Mouse (Mus musculus) right cerebral cortex, postnatal 36 days (tissue): ENCODE measurements around the gene Cel.

Source experiments
- DNase-seq, 2 experiments: peaks; one replicate each; pipeline ENCODE4 v3.0.0; 2022; ENCODE audit warnings: low spot score in 2 of 2, mixed read lengths in 1 of 2

Cel gene

DNA sequence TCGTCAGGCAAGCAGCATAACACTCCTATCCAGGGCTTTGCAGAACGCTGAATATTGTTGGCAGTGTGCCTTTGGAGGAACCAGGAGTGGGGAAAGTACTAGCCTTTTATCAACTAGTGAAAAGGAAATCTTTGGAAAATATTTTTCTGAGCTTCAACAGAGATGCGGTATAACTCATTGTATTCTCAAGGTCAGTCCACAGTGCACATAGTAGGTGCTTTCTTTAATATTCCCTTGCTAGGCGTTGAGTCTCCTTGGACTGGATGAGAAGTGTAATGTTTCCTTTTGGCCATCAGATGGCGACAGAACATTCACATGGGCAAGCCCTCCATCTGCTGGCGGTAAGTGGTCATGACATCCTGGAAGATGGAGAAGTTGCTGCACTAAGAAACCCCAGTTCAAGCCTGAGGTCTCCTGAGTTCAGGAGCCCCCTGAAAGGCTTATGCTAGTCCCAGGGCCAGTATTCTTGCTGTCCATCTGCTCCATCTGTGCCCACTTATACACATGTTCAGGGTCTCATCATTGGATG, 21.9 kb upstream of the Cel start:
- DNase-seq, result peak; percentile 53 to 57

DNA sequence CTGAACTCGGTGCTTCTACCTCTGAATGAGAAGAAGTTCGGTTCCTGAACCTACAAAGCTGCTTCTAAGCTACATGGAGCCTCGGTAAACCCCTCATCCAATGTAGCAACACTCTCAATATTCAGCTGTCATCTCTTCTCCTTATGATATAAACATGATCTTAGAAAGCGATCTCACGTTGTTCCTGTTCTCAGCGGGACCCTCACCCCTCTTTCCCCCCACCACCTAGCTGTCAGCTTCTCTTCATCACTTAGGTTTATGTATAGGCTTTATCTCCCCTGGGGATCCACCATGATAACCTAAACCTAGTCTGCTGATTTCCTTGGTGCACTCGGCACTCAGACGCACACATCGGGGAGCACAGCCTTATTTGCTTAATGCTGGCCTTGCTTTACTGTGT, 20.4 kb upstream of the Cel start, which contains the start of gene Gtf3c5:
Gene Gtf3c5 (minus strand): TSS at position 101 of the 400 bp plus-strand sequence.
- no peak for DNase-seq

DNA sequence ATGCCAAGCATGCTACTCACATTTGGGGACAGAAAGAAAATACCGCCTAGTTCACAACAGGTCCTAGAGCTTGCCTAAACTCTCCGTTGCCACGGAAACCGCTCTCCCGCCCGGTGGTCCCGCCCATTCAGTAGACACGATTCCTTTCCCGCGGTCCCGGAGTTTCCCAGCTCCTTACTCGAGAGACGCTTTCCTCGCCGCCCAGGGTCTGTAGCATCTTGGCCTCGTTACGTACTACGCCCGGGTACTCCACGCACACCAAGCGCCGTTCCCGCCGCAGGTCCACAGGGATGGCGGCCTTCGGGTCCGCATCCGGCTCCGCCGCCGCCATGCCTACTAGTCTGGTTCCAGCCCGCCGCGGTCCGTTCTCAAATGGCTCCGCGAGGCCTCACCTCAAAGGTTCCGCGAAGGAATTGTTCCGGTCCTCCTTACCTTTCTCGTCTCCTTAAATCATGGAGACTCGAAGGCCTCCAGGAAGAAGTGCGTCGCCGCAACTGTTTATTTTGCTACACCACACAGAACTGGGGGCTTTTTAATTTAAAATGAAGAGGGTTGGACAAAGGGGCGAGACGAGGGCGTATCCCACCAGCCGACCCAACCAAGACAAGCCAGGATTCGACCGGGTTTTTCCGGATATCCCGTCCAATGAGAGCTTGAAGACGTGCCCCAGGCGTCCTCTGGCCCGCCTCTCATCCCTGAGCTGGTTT, 19.6 kb upstream of the Cel start:
- peak; percentile 79 to 81 for DNase-seq

GRCm38 (mm10) chr2:28578003-28578402, 14.8 kb upstream of the Cel start:
- no peak for DNase-seq

DNA sequence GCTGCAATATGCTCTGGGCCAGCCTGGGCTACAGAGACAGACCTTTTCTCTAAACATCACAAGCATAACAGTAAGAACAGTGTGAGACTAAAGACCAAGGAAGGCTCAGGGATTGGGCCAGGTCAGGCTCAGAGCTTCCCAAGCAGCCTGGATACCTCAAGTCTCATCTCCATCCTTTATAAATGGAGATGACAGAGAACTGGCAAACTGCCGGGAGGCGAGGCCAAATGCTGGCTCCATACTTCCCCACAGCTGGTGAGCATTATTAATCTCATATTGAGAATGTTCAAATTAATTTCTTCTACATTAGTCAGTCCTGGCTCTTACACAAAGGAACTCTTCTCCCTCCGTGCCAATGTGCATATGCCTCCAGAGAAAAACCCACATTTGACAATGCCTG, 13.6 kb upstream of the Cel start:
- no peak for DNase-seq

GRCm38 (mm10) chr2:28575341-28575740, 12.1 kb upstream of the Cel start:
- DNase-seq, result no peak

DNA sequence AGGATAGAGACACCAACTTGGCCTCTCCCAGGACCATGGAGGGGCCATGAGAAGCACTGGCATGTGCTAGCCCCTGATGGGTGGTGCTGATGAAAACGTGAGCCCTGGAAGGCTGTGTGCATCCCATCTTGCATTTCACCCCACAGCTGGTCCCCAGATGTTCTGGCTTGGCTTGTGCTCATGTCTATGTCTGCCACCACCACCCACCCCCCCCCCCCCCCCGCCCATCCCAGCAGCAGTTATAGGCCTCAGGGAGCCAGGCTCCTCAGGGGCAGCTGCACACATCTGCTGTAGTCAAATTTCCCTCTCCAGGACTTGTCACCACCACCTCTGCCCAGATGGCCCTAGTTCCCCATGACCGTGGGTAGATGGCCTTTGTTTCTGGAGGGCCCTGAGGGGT, 6.7 kb upstream of the Cel start:
- no peak for DNase-seq

DNA sequence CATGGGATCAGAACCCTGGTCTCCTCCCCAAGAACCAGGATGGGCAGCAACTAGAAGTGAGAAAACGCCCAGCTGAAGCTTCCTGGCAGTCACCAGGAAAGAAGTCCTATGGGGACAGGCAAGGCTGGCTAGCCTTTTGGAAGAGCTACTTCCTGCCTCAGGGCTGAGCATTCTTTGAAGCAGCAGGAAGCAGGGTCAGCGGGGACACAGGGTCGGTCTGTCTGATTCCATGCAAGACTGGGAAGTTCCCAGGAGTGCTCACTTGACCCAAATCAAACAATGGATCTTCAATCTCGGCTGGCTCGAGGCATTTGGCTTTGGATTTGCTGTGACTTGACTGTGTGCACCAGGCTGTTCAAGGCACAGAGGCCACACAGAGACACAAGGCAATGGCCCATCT, 3.3 kb upstream of the Cel start:
- no peak for DNase-seq

GRCm38 (mm10) chr2:28564380-28564779, 1.2 kb upstream of the Cel start:
- DNase-seq, result no peak

GRCm38 (mm10) chr2:28563830-28564229, 627 bp upstream of the Cel start:
- no peak for DNase-seq

DNA sequence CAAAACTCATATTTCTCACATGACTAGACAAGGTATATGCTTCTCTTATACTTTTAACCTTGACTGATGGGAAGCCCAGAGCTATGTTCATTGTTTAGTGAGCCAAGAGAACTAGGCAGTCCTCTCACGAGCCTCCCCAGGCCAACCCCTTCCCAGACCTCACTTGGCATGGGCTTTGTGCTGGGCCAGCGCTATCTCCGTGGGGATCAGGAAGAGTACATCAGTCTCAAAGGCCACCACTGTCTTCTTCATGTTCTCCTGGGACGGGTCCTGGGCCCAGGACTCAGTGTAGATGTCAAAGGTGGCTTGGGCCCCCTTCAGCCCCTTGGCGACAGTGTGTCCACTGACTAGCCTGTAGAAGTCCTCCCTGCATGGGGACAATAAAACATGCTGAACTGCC, 5.8 kb downstream of the Cel start:
- no peak for DNase-seq

GRCm38 (mm10) chr2:28552301-28552700, 10.9 kb downstream of the Cel start:
- DNase-seq, result no peak

- no peak for DNase-seq
Observed at GRCm38 (mm10) chr2:28549157-28549556, 14.0 kb downstream of the Cel start.

- DNase-seq, result peak; percentile 56 to 66
Observed at GRCm38 (mm10) chr2:28547237-28548172, 15.7 kb downstream of the Cel start.

DNA sequence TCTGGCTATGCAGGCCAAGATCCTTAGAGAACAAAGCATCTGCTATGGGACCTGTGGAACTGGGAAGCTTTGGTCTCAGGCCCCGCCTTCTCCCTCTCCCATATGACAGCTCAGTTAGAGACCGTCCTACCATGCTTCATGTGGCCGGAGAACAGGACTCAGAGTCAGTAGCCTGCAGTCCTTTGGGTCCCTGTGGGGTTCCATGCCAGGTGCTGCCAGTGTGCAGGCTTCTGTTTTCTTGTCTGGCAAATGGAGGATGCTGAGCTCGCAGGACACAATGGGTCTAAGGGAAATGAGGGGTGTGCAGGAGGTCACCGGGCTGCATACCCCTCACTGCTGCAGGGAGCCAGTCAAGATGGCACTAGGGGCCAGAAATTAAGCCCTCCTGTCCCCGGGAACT, 16.6 kb downstream of the Cel start:
- no peak for DNase-seq

GRCm38 (mm10) chr2:28545976-28546375, 17.2 kb downstream of the Cel start:
- no peak for DNase-seq

DNA sequence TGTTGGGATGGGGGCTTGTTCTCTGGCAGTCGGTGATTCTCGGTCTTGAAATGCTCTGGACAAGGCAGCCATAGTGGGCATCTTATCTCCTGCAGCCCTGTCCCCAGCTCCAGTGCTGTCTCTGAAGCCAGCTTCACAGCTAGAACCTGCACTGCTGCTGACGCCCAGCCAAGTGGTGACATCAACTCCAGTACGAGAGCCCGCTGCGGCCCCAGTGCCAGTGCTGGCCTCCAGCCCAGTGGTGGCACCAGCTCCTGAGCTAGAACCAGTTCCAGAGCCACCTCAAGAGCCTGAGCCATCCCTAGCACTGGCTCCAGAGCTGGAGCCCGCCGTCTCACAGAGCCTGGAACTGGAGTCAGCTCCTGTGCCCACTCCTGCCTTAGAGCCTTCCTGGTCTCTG, 19.3 kb downstream of the Cel start:
- DNase-seq, result no peak

GRCm38 (mm10) chr2:28540587-28541227, 22.5 kb downstream of the Cel start:
- no peak for DNase-seq

DNA sequence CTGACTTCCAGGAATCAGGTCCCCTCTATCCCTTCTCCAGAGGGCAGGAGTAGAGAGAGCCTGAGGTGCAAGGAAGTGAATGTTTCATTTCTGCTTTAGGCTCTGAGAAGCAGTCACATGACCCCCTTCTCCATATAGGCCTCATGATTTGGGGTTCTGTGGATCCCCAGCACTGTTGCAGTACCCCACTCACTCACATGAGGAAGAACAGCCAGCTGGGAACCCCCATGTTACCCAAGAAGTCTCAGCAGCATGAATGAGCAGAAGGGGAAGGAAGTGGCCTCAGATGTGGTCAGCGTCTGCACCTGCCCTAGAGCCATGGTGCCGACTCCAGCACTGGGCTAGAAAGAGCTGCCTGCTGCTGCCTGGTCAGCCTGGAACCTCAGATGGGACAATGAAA, 23.3 kb downstream of the Cel start:
- no peak for DNase-seq

DNA sequence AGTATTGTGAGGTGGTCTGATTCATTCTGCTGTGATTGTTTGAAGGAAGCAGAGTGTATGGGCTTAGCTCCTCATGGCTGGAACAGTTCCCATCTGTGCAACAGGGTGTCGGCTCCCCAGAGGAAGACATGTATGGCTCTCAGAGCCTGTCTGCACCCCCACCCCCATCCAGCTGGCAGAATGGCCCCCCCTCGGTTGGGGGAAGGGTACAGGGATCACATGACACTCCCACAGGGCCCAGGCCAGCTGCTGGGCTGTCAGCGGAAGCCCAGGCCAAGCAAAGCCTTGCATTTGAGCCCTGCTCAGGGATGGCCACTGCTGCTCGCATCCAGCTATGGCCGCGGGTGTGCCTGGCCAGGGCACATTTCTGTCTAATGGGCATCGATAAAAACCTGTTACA, 24.0 kb downstream of the Cel start:
- DNase-seq, result peak in 1 of 2 experiments; percentile 68

DNA sequence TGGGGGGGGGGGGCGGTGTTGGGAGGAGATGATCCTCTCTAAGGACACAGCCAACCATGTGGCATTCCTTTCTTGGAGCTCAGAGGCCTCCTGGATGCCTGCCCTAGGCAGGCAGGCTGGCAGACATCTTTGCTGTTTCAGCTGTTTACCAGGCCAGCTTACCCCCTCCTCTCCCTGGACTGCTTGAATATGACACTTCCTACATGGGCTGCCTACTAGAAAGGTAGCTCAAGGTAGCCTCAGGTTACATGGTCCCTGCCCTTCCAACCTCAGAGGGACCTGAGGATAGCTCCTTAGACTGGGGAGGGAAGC, 24.4 kb downstream of the Cel start:
- no peak for DNase-seq
